Mouse (Mus musculus) myocyte (in vitro differentiated cells): Measurements from ENCODE around the gene Tmem211.

Source experiments
- E2F4 ChIP-seq: IDR thresholded peaks from one replicate; pipeline ENCODE4 v1.6.1; 2011; ENCODE audit warnings: mild to moderate bottlenecking, control low read depth, moderate library complexity; ENCODE audit not compliant: insufficient read depth
- MAX ChIP-seq: IDR thresholded peaks from one replicate; pipeline ENCODE4 v1.6.1; 2011; ENCODE audit warnings: low read depth, mild to moderate bottlenecking, control low read depth
- MYOD1 ChIP-seq, 3 experiments: IDR thresholded peaks; one replicate each; pipeline ENCODE4 v1.6.1; 2011; ENCODE audit warnings: control low read depth in 2 of 3, low read depth in 2 of 3, mild to moderate bottlenecking in 2 of 3, moderate library complexity in 1 of 3; ENCODE audit not compliant: insufficient read length in 2 of 3, control insufficient read depth in 1 of 3
- MYOG ChIP-seq, 3 experiments: IDR thresholded peaks; one replicate each; pipeline ENCODE4 v1.6.1; 2011; ENCODE audit warnings: control low read depth in 2 of 3, low read depth in 2 of 3, mild to moderate bottlenecking in 2 of 3; ENCODE audit not compliant: insufficient read length in 2 of 3, control insufficient read depth in 1 of 3, insufficient read depth in 1 of 3
- POLR2A ChIP-seq: IDR thresholded peaks from one replicate; pipeline ENCODE4 v1.6.1; 2011; ENCODE audit warnings: low read depth, mild to moderate bottlenecking, control low read depth, moderate library complexity; ENCODE audit not compliant: insufficient read length
- REST ChIP-seq: IDR thresholded peaks from one replicate; pipeline ENCODE4 v1.6.1; 2011; ENCODE audit warnings: mild to moderate bottlenecking, control low read depth, moderate library complexity; ENCODE audit not compliant: insufficient read depth, insufficient read length
- SRF ChIP-seq: IDR thresholded peaks from one replicate; pipeline ENCODE4 v1.6.1; 2011; ENCODE audit warnings: low read depth; ENCODE audit not compliant: control insufficient read depth, insufficient read length
- TCF12 ChIP-seq: IDR thresholded peaks from one replicate; pipeline ENCODE4 v1.6.1; 2011; ENCODE audit warnings: mild to moderate bottlenecking, control low read depth; ENCODE audit not compliant: poor library complexity, insufficient read depth, severe bottlenecking
- USF1 ChIP-seq: IDR thresholded peaks from one replicate; pipeline ENCODE4 v1.6.1; 2011; ENCODE audit warnings: low read depth, mild to moderate bottlenecking, control low read depth, moderate library complexity

DNA sequence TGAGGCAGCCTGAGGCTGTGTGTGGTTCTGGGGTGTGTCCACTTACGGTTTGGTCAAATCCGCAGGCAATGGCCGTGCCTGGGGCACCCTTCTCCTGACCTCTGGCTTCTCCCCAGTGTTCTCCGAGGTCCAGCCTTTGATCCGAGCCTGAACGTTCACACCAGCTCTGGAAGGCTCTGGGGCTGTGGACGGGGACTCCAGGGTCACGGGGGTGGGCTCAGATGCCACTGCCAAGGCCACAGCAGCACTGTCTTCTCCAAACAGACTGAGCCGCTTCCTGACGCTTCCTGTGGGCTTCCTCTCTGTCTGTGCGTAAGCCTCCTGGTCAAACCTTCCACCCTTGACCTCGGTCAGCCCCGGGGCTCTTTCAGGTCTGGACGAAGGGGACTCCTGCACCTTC lies 36.2 kb upstream of the Tmem211 start:
- TF ChIP-seq MAX, result no peak
- TF ChIP-seq POLR2A, result no peak
- no peak for TF ChIP-seq TCF12
- no peak for TF ChIP-seq E2F4
- no peak for TF ChIP-seq USF1
- no peak for TF ChIP-seq MYOG (IDR thresholded peaks at IDR 0.05; ENCODE audit: control insufficient read depth in 1 of 3, insufficient read depth in 1 of 3, insufficient read length in 2 of 3, low read depth in 2 of 3)
- no peak for TF ChIP-seq MYOD1 (IDR thresholded peaks at IDR 0.05; ENCODE audit: control insufficient read depth in 1 of 3, insufficient read length in 2 of 3, low read depth in 2 of 3)
- TF ChIP-seq SRF, result no peak
- no peak for TF ChIP-seq REST
